Mouse (Mus musculus) kidney, postnatal 0 days (tissue): Measurements from ENCODE around the gene Itgb5. TPM values are rescaled to one million over a fixed set of nuclear protein-coding genes. Genes with fewer than 3 reads are reported as not detected.

ENCODE experiments used
- ATAC-seq: fragments of 200-750 bp; cut with Nextera tagmentation; replicated peaks from 2 replicates; pipeline ENCODE4 v1.8.0; 2017; ENCODE audit warnings: low read depth, moderate number of reproducible peaks, moderate TSS enrichment, moderate library complexity; ENCODE audit not compliant: low FRiP score
- DNase-seq: peaks from one replicate; pipeline ENCODE4 v3.0.0-alpha.2; 2016; ENCODE audit warnings: low spot score
- H3K27ac ChIP-seq: fragments of 300-500 bp; sonication (generic); 2 replicates; pipeline ENCODE4 v1.5.1; 2014; ENCODE audit warnings: mild to moderate bottlenecking
- H3K27me3 ChIP-seq: fragments of 300-500 bp; sonication (generic); 2 replicates; pipeline ENCODE4 v1.6.1; 2014; ENCODE audit warnings: low read length, mixed read lengths; ENCODE audit not compliant: insufficient read depth
- H3K36me3 ChIP-seq: fragments of 300-500 bp; sonication (generic); 2 replicates; pipeline ENCODE4 v1.6.1; 2014; ENCODE audit warnings: low read length, mixed read lengths; ENCODE audit not compliant: insufficient read depth
- H3K4me1 ChIP-seq: fragments of 300-500 bp; sonication (generic); replicated peaks from 2 replicates; pipeline ENCODE4 v1.6.1; 2014; ENCODE audit warnings: antibody characterized with exemption, low read length, mixed read lengths; ENCODE audit not compliant: insufficient read depth
- H3K4me2 ChIP-seq: fragments of 300-500 bp; sonication (generic); 2 replicates; pipeline ENCODE4 v1.6.1; 2014; ENCODE audit warnings: mild to moderate bottlenecking, low read length, moderate library complexity, mixed read lengths
- H3K4me3 ChIP-seq: fragments of 300-500 bp; sonication (generic); replicated peaks from 2 replicates; pipeline ENCODE4 v1.5.1; 2014; ENCODE audit warnings: low read depth, low read length
- H3K9ac ChIP-seq: fragments of 300-500 bp; sonication (generic); 2 replicates; pipeline ENCODE4 v1.6.1; 2014; ENCODE audit warnings: low read depth, low read length
- H3K9me3 ChIP-seq: fragments of 300-500 bp; sonication (generic); replicated peaks from 2 replicates; pipeline ENCODE4 v1.6.1; 2016; ENCODE audit warnings: low read length, inconsistent platforms, mixed read lengths
- CTCF ChIP-seq: IDR thresholded peaks from 2 replicates; pipeline ENCODE4 v1.5.1; 2016; ENCODE audit warnings: antibody characterized with exemption, low read depth, mild to moderate bottlenecking, moderate library complexity
- WGBS: fragments of 180-500 bp; shearing (Covaris S2); extraction: QIAGEN DNeasy Blood & Tissue Kit; methylation state at CpG from one replicate; pipeline ENCODE4 v1.1.7; 2014; 5-methylcytosine and 5-hydroxymethylcytosine counted together
- polyA plus RNA-seq: library from polyadenylated mRNA; unstranded; fragments of >200 nt; fragmentation: Nextera tagmentation; extraction: Ambion mirVana; gene quantifications from 2 replicates; pipeline ENCODE4 v1.2.1, GENCODE M21; 2015

Gene Itgb5
- polyA plus RNA-seq, 1 experiment from 2014 or later = 53.2 TPM

- WGBS = 51% methylated on average over 12 of the region's 12 CpGs
- ATAC-seq (no peak), DNase-seq (no peak)
- Histone ChIP-seq H3K4me2 (no peak overlapping the region), H3K27ac (no peak overlapping the region), H3K4me3 (no peak overlapping the region), H3K27me3 (no peaks in the 10 kb centered on the region), H3K9ac (no peak overlapping the region), H3K36me3 (no peaks in the 10 kb centered on the region), H3K4me1 (peaks cover 34% of the 10 kb centered on the region), H3K9me3 (no peaks in the 10 kb centered on the region)
- TF ChIP-seq CTCF = no peak
Measured at GRCm38 (mm10) chr16:33938311-33939132, 109.1 kb downstream of the Itgb5 start.

GRCm38 (mm10) chr16:33939133-33939531 is 109.7 kb downstream of the Itgb5 start:
- ATAC-seq (no peak), DNase-seq (no peak)
- Histone ChIP-seq H3K4me1 (peaks cover 34% of the 10 kb centered on the region), H3K27ac (no peak overlapping the region), H3K36me3 (no peaks in the 10 kb centered on the region), H3K27me3 (no peaks in the 10 kb centered on the region), H3K9me3 (no peaks in the 10 kb centered on the region), H3K9ac (no peak overlapping the region), H3K4me2 (no peak overlapping the region), H3K4me3 (no peak overlapping the region)
- WGBS = 61% methylated on average over 2 of the region's 2 CpGs
- TF ChIP-seq CTCF = no peak

- H3K4me1 ChIP-seq = peaks cover 34% of the 10 kb centered on the region
- ATAC-seq = no peak
- DNase-seq = peak; percentile 81
- H3K36me3 ChIP-seq = no peaks in the 10 kb centered on the region
- WGBS = 21% methylated on average over 9 of the region's 9 CpGs
- no peak overlapping the region for H3K4me2 ChIP-seq
- no peak overlapping the region for H3K27ac ChIP-seq
- H3K27me3 ChIP-seq = no peaks in the 10 kb centered on the region
- no peak for TF ChIP-seq CTCF
- no peak overlapping the region for H3K9ac ChIP-seq
- no peak overlapping the region for H3K4me3 ChIP-seq
- no peaks in the 10 kb centered on the region for H3K9me3 ChIP-seq
Measured at GRCm38 (mm10) chr16:33939636-33940035, 110.2 kb downstream of the Itgb5 start.

- no peaks in the 10 kb centered on the region for H3K27me3 ChIP-seq
- H3K27ac ChIP-seq = 0 out of 2 replicates have a peak overlapping the region, but pooled peaks have one; percentile 15
- H3K4me3 ChIP-seq = no peak overlapping the region
- ATAC-seq = no peak
- no peak overlapping the region for H3K9ac ChIP-seq
- no peak for TF ChIP-seq CTCF
- WGBS = 58% methylated on average over 5 of the region's 5 CpGs
- H3K36me3 ChIP-seq = no peaks in the 10 kb centered on the region
- peaks cover 38% of the 10 kb centered on the region for H3K4me1 ChIP-seq
- DNase-seq = no peak
- no peak overlapping the region for H3K4me2 ChIP-seq
- no peaks in the 10 kb centered on the region for H3K9me3 ChIP-seq
Measured at GRCm38 (mm10) chr16:33940095-33940494, 110.6 kb downstream of the Itgb5 start.

GRCm38 (mm10) chr16:33941271-33941781 is 111.9 kb downstream of the Itgb5 start:
- 23% methylated on average over 11 of the region's 11 CpGs for WGBS
- H3K9me3 ChIP-seq = no peaks in the 10 kb centered on the region
- DNase-seq = peak; percentile 70
- H3K27me3 ChIP-seq = no peaks in the 10 kb centered on the region
- no peaks in the 10 kb centered on the region for H3K36me3 ChIP-seq
- H3K4me1 ChIP-seq = peaks cover 41% of the 10 kb centered on the region
- H3K4me3 ChIP-seq = no peak overlapping the region
- H3K4me2 ChIP-seq = no peak overlapping the region
- H3K27ac ChIP-seq = peak overlapping the region; percentile 34
- no peak overlapping the region for H3K9ac ChIP-seq
- TF ChIP-seq CTCF = no peak
- 0 out of 2 replicates have a peak, but pooled peaks have one; percentile 14 for ATAC-seq

- no peaks in the 10 kb centered on the region for H3K36me3 ChIP-seq
- peak; percentile 61 for DNase-seq
- 38% methylated on average over 11 of the region's 11 CpGs for WGBS
- H3K27me3 ChIP-seq = no peaks in the 10 kb centered on the region
- ATAC-seq = no peak
- no peak overlapping the region for H3K27ac ChIP-seq
- no peaks in the 10 kb centered on the region for H3K9me3 ChIP-seq
- no peak overlapping the region for H3K9ac ChIP-seq
- no peak overlapping the region for H3K4me2 ChIP-seq
- H3K4me1 ChIP-seq = peaks cover 39% of the 10 kb centered on the region
- no peak overlapping the region for H3K4me3 ChIP-seq
- no peak for TF ChIP-seq CTCF
Measured at GRCm38 (mm10) chr16:33942341-33942740, 112.9 kb downstream of the Itgb5 start.
